Mouse (Mus musculus) yolk sac, embryonic 10.5 days (tissue): ENCODE data around the gene Cpm.
A peak's percentile ranks its signal among the peaks of the same experiment; 100 is the strongest.

Experiments
- DNase-seq: peaks from one replicate; pipeline ENCODE4 v3.0.0-alpha.2; 2017; ENCODE audit warnings: low spot score

Gene Cpm

GRCm38 (mm10) chr10:117649292-117650041, 20.2 kb downstream of the Cpm start:
- DNase-seq, result no peak

- DNase-seq, result no peak
Observed at GRCm38 (mm10) chr10:117650042-117650655, 20.8 kb downstream of the Cpm start.

DNA sequence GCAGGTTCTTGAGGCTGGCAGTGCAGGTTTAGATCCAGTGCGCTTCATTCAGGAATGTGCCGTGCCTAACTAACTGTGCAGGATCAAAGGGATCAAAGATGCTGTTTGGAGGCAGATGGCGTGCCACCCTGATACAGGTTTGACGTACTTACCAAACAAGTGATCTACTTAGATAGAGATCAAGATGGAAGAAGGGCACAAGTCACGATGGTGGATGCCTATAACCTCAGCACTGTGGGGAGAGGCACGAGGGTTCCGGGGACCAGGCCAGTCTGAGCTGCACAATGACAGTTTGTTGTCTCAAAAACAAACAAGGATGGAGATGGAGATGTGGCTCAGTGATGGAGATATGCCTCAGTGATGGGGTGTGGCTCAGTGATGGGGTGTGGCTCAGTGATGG, 21.4 kb downstream of the Cpm start:
- DNase-seq, result no peak

- DNase-seq, result no peak
Observed at GRCm38 (mm10) chr10:117651587-117652377, 22.5 kb downstream of the Cpm start.

- DNase-seq, result no peak
Observed at GRCm38 (mm10) chr10:117652378-117652774, 23.1 kb downstream of the Cpm start.

DNA sequence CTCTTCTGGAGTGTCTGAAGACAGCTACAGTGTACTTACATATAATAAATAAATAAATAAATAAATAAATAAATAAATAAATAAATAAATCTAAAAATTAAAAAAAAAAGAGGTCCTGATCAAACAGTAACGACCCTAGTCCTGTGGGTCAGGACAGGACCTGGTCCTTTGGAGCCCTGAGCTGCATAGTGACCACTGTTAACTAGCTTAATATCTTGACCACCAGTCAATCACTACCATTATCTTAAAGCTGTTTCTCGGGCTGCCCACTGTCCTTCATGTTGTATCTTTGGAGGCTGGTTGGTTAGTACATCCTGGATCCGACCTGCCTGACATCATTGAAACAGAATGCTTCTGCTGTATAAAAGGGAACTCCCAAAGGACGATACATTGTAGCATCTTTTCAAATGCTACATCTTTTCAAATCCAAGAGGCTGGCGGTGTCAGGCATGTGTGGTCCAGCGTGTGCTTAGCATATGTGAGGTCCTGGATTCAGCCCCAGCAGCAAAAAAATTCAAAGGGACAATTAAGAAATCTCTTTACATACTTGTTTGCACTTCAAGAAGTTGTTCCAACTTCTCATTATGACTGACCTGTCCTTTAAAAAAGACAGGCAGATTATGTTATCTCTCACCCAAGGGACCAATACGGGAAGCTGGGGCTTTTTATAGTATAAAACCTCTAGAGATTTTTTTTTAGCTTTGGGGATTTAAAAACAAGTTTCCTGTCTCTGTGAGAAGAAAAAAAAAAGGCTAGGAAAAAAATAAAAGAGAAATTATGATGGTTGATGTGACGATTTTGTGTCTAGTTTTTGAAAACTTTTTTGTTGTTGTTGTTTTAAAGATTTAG, 23.9 kb downstream of the Cpm start:
- DNase-seq, result no peak

DNA sequence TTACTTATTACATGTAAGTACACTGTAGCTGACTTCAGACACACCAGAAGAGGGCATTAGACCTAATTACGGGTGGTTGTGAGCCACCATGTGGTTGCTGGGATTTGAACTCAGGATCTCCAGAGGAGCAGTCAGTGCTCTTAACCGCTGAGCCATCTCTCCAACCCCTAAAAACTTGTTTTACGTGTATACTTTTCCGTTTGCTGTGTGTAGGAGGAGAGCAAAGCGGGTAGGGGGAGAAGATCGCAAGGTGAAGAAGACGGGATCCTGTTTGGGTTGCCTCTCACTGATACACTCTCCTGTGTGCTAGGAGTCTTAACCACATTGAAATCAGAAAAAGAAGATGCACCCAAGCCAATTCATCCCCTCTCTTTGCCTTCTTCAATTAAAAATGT, 24.5 kb downstream of the Cpm start:
- DNase-seq, result no peak

DNA sequence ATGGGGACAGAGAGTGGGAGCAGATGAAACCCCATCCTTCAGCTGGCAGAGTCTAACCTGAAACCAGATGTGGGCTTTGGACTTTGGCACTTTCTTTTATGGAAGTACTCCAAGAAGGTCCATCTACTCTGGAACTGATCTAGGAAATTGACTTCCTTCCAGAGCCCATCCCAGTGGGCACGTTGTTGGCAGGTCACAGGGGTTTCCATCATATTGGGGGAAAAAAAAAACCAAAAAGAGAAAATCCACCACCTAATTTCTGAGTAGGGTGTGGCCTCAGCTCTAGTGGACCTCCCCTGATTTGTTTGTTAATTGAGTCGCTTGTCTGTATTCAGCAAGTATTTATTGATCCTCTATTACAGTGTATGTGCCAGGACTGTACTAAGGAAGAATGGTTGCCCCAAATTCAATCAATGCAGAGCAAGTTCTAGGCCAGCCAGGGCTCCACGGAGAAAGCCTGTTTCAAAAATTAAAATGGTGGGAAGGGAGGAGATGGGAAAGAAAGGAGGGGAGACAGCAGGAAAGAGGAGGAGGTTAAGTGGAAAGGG, 25.4 kb downstream of the Cpm start:
- no peak for DNase-seq

GRCm38 (mm10) chr10:117655460-117655859, 26.2 kb downstream of the Cpm start:
- DNase-seq, result no peak

DNA sequence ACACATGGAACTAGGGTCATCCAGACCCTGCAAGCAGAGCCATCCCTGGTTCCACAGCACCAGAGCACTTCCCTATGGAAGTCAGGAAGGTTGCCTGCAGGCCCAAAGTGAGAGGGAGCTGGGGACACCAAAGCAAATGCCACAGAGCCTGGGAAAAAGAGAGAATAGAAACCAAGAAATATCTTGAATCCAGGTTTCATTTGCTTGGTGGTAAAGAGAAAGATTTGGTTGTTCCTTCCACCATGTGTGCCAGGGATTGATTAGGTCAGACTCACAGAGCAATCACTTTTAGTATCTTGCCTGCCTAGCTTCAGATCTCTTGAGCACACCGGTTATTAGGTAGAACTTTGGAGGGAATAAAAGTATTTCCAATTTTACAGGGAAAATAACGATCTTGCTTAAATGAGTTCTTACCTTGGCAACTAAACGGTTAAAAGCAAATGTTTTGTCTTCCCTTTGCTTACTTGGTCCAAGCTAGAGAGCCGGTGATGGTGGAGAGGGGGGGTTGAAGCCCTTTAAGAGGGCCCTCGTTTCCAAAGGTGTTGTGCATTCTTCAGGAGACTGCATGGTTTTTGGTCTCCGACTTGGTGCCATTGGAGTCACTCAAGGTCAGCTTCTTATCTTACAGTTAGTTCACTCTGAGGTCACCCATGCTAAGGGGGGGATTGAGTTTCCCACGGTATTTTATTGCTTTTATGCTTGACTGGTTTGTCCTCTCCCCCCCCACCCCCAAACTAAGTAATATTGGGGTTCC, 26.8 kb downstream of the Cpm start:
- no peak for DNase-seq

DNA sequence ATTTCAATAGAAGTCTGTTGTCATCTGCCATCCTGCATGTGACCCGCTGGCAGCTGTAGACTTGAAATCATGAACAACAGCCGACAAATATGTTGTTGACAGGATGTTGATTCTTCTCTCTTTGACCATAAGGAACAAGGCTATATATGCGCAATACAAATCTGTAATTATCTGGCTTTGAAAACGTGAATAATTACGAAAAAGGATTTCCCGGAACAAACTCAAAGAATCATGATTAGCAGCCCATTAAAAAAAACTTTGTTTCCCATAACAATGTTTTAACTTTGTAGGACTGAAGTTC, 27.3 kb downstream of the Cpm start:
- no peak for DNase-seq

DNA sequence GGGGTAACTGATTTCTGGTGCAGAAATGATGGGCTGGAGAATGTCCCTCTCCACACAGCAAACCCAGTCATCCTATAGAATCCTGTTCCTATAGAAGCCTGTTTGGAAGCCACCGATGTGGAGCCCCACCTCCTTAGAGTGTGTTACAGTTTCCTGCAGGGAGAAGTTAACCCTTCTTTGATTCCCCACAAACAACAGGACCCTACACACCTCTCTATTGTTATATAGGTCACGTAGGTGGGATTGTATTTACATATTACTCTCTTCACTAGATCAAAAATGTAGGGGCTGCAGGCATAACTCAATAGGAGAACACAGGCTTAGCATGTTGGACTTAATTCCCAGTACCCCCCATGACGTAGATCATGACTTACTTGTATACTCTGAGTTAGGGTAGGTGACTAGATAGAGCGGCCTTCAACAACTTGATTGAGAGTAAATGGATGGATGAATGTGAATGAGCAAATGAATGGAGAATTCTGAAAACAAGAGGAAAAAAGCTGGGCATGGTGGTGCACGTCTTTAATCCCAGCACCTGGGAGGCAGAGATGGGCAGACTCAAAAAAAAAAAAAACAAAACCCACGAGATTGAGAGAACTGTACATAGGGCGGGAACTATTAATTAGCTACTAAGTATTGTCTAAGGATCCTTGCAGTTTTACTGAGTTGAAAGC, 27.8 kb downstream of the Cpm start:
- no peak for DNase-seq

GRCm38 (mm10) chr10:117657659-117658306, 28.5 kb downstream of the Cpm start:
- DNase-seq, result no peak

DNA sequence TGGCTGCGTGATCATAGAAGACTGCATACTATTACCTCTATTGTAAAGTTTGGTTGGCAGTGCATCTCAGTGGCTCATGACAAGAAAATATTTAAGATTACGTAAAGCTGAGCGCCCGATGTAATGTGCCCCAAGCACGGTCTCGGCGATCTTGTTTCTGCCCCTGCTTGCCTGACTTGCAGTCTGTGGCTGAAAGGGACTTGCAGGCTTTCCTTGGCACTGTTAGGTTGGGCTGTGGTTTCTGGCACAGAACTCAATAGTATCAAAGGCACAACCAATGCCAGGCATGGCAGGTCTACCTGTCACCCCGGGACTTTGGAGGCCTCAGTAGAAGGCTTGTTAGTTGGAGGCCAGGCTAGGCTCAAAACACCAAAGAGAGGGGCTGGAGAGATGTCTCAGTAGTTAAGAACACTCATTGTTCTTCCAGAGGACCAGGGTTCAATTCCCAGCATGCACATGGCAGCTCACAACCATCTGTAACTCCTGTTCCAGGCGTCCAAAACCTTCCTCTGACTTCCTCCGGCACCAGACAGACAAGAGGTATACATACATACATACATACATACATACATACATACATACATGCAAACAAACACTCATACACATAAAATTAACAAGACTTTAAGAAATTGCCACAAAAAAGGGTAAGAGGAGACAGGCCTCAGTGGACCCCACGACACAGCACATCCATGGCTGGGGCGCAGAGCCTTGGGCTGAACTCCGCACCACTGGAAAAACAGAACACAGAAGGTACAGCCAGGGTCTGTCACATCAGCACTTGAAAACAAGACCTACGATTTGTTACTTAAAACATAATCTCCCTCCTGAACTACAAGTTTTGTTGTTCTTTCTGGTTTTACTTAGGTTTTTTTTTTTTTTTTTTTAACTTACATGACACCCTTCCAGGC, 29.5 kb downstream of the Cpm start:
- DNase-seq, result no peak

DNA sequence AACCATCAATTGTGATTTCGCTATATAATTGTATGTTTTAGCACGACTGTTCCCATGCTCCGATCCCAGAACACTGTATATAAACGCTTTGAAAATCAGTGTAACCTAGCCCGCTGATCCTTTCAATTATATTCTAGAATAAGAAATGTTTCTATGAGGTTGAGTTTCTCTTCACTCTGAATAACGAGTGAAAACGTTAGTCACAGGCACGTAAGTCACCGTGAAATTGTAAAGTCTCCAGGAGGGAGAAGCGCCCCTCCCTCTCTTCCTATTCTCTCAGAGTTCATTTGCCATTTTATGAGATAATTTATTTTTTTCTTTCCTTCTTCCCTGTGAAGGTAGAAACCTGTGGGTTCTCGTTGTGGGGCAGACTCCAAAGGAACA, 30.1 kb downstream of the Cpm start:
- DNase-seq, result no peak

GRCm38 (mm10) chr10:117659819-117660218, 30.5 kb downstream of the Cpm start:
- no peak for DNase-seq

DNA sequence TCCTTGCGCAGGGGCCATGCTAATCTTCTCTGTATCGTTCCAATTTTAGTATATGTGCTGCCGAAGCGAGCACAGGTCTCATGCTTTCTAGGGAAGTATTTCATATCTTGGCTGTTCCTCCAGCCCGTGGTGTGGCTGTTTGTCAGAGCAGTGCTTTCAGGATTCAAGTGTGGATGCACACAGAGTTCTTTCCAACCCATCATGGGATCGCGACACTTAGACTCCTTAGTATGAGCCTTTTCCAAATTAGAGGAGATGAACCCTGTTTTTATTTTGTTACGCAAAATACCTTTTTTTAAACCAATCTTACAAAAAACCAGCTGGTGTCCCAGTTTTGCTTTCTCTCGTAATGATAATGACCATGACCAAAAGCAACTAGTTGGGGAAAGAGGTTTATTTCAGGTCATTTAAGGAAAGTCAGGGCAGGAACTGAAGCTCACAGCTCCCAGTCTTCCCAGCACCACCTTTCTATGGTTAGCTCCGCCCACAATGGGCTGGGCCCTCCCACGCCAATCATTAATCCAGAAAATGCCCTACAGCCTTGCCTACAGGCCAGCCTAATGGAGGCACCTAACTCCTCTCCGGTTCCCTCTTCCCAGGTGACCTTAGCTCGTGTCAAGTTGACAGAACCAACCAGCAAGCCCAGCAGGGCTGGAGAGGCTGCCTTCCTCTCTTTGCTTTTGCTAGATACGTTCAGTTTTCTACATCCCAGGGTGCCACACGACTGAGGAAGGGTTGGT, 33.2 kb downstream of the Cpm start:
- DNase-seq, result peak; percentile 61

DNA sequence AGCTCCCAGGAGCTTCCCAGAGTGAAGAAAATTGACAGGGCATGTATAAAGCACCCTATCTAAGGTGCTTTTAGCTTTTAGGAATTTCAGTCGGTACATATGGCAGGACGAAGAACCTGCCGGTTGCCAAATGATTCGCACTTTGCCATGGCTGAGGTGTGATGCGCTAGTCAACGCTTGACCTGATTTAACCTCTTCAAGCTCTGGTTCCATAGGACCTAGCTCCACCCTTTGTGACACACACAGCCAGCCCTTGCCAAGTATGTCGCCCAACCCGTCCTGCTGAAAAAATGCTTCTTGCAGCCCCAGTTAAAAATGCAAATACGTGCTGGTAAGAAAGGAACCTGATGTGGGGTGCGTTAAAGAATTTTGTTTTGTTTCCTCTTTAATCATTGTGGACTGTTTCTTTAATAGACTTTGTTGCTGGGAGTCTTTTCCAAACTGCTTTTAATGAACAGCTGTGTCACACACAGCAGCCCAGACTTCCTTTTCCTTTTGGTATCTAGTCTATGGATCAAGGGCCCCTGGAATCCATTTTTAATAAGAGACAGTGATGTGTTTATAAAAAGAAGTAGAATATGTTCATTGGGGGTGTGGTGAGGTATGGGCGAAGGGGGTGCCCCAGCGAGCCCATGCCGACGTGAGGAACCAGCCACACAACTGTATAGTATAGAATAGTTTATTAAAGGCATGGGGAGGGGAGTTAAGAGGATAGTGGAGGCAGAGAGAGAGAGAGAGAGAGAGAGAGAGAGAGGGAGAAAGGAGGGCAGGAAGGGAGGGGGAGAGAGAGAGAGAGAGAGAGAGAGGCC, 34.0 kb downstream of the Cpm start:
- DNase-seq, result no peak
